Mouse (Mus musculus): ENCODE measurements at regions not wholly inside any gene's neighbourhood (a gene's known extent, or its start where the extent isn't known, plus 50 kb on each side); places are given as distances from the start of the nearest gene placed in this dataset.
A peak's percentile ranks its signal among the peaks of the same experiment; 100 is the strongest.

DNA sequence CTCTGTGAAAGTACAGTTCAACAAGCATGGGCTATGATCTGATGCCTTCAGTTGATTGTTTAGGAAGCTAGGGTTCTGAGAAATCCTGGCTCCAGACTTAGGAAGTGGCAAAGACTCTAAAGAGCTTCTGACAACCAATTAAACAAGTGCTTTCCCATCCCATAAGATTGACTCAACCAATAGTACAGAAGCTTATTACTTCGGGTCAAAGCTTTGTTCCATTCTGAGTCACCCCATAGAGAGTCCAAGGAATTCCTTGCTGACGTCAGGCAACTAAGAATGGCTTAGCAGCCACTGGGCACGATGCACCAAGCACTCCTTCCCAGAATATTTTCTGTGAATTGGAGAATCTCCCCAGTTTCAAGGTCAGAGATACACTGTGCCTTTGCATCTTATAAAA, 59.0 kb upstream of the Ntm start:
- no peak for DNase-seq (ENCODE audit: low spot score in 2 of 2)

DNA sequence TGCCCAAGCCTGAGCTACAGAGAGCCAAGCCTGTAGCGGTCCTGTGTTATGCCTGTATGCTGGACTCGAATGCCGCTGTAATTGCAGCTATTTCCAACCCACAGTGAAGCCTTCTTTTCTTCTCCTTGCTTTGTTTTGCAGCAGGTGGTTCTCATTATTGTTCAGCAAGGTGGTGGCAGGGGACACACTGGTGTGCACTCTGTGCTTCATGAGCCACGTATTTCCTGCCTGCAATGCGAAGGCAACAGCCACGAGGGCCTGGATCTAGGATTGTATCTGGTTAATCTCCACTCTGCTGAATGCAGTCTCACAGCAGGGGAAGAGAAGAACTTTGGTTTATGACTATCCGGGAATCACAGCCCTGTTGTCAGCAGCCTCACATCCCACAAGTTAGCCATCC, 62.3 kb upstream of the Ntm start:
- DNase-seq (ENCODE audit: low spot score in 2 of 2): no peak

DNA sequence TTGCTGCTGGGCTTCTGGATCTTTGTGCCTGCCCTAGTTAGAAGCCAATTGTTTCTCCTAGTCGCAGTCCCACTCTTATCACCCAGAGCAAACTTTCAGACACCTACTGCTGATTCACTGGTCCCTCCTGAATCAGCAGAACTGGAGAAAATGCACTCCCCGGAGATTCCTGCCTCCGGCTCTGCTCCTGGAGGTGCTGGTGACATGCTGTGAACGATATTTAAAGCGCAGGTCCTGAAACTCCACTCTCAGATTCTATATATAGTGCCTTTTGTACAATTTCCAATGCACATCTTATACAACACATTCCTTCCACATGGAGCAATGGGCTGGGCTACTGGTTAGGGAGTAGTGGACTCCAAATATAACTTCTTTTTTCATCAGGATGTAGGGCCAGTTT, 64.0 kb upstream of the Ntm start:
- no peak for DNase-seq (ENCODE audit: low spot score in 2 of 2)

DNA sequence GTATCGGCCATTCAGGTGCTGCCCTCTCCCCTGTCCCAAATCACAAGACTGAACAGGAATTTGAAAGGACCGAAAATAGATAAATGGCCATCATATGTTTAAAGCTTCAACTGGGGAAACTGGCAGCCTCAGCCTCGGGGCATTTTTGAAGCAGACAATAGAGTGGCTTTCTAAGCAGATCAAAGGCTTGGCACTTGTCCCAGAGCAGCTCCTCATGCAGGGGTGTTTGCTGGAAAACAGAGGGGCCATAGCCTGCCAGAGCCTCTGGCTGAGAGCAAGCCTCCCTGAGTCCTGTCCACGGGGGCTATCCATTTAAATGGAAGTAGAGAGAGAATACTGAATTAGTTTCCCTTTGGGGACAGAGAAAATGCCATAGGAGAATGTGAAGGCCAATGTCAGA, 77.5 kb upstream of the Ntm start:
- DNase-seq (ENCODE audit: low spot score in 2 of 2): no peak

DNA sequence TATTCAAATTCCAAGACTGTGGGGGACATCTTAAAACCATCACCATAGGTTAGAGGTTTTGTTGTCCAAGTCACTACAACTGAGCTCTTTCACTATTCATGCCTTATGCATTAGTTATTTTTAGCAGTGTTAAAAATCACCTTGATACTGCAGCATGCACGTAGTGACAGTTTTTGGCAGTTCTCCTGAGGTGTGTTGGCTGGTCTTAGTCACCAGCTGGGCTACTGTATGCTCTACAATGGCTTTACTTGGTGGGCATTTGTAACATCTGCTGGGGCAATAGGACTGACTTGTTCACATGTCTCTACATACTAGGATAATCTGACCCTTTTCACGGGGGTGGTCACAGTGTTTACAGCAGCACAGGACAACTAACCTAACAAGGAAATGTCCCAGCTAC, 101.6 kb upstream of the Ntm start:
- DNase-seq (ENCODE audit: low spot score in 2 of 2): no peak

DNA sequence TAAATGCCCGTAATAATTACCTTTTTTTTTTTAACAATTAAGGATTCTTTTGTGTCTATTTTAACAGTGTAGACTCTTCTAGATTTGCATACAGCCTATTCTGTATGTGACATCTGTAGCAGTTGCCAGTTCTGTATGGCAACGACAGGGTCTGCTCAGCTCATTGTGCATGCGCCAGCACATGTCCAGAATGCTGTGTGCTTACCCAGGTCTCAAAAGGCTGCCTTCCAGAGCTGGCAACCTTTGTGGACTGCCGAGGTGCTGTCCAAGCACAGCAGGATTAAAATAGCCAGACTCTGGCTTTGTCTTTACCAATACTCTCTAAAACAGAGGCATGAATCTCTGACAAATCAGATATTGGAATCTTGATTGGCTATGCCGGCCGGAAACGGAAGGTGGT, 105.0 kb upstream of the Ntm start:
- DNase-seq (ENCODE audit: low spot score in 2 of 2): no peak

DNA sequence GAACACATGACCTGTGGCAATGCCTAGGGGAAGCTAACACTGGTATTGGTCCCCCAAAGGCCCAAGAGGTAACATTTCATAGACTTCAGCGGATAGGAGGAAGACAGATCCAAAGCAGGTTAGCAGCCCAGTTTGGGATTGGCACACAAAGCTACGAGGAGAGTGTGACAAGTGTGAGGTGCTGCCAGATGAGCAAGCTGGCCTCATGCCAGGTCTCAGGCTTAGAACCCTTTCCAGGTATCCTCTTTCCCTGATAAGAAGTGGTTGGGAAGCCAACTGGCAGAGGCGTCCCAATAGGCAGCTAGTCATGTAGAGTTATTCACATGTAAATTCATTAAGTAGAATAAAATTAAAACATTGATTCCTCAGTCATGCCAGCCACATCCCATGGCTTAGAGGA, 112.3 kb upstream of the Ntm start:
- no peak for DNase-seq (ENCODE audit: low spot score in 2 of 2)

DNA sequence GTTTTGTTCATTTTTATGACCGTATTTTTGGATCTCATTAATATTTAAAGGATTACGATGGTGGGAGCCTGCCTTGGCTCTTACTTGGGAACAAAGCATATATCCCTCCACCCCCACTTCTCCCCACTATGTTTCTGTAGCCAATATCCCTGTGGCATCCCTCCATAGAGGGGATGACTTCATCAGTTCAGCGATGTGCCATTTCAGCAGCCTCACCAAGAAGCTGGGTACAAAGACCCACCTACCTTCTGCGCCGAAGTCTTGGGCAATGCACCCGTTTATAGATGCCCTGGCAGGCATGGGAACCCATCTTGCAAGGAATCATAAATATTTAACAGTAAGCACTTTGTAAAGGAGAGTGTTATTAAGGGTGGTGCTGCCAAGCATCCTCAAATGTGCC, 113.1 kb upstream of the Ntm start:
- DNase-seq (ENCODE audit: low spot score in 2 of 2): no peak

DNA sequence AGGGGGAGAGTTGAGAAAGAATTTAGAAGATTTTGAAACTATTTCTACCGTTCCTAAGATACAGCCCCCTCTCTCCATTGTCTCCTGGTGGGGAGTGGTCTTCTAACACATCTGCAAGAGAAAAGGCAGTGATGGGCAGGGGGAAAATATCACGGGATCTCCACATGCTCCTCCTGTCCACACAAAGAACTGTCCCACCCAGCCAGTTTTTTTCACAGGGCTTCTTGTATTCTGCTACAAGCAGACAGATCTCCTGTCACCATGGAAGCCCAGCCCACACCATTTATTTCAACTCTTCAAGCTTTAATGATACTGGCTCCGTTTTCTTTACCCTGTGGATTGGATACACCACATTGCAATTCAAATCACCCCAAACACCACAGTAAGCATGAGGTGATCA, 113.5 kb upstream of the Ntm start:
- DNase-seq (ENCODE audit: low spot score in 2 of 2): no peak

DNA sequence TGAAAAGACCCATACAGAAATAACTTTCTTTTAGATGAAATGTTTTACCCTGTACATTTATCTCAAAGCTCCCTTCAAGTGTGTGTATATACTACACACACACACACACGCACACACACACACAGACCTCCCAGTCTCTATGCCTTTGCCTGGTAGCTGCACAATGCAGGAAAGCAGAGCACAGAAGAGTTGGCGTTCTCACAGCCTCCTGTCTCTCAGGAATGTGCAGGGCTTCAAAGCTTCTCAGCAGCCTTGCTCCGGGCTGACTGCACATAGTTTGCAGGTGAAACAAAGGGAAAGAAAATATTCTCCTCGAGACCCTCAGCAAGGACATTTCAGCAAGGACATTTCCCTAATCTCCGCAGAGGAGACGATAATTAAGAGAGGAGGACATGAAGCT, 139.0 kb upstream of the Ntm start:
- no peak for DNase-seq (ENCODE audit: low spot score in 2 of 2)

DNA sequence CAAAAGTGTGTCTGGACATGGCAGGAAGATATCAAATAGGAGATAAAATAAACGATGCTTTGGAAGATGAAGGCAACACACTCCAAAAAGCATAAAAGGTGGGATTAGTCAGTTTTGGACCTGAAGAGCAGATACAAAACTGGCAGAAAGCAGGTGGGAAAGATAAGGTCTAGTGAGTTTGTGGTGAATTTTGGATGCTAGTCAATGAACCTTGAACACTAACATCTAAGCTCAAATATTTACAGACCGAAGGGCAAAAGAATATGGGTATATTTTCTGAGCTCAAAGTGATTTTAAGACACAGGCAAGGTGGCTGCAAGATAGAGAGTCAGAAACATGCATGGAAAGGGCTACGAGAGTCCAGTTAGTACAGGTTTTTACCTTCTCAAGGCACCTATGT, 159.4 kb upstream of the Ntm start:
- DNase-seq (ENCODE audit: low spot score in 2 of 2): no peak

DNA sequence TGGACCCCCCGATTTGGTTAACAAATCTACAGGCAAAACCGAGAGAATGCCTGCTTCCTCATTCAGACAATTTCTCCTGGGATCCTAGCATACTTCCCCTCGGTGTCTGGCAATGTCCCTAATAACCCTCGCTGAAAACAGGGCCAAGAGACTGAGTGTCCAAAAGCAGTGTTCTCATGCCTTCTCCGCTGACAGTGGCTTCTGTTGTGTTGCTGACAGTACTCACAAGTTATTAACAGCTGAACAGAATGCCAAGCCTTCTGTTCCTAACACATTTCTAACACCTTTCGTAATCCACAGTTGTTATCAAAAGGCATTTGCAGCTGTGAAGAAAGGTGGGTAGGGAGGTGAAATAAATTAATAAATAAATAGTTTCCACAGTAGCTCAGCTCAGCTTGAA, 166.2 kb upstream of the Ntm start:
- DNase-seq (ENCODE audit: low spot score in 2 of 2): no peak

DNA sequence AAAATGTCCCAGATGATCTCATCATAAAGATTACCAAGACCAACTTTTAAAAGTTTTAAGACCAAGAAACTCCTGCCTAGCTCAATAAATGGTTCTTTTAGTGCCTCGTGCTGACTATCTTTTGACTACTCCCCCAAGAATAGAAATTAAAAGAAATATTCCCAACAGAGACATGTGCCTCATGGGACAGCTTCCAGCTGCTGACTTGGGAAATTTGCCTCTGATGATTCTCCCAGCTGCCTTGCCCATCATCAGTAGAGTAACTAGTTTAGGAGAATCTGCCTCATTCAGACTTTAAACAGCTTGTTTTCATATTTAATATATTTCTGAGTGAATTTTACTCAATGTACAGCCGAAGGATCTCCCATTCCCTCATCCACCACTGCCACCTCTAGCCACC, 168.7 kb upstream of the Ntm start:
- DNase-seq (ENCODE audit: low spot score in 2 of 2): no peak

DNA sequence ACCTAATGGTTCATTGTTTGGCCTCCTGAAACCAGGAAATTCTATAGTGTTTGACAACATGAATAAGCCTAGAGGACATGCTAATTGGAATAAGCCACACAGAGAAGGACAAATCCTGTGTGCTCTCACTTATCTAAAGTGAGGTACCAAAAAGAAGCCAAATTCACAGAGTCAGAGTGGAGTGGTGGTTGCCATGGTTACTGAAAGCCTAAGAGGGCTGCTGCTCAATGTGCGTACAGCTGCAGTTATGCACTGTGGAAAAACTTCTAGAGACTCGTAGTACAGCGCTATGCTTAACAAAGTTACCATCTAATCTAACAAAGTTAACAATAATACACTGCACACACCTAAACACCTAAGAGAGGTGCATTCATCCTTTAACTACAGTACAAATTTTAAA, 171.4 kb upstream of the Ntm start:
- no peak for DNase-seq (ENCODE audit: low spot score in 2 of 2)

DNA sequence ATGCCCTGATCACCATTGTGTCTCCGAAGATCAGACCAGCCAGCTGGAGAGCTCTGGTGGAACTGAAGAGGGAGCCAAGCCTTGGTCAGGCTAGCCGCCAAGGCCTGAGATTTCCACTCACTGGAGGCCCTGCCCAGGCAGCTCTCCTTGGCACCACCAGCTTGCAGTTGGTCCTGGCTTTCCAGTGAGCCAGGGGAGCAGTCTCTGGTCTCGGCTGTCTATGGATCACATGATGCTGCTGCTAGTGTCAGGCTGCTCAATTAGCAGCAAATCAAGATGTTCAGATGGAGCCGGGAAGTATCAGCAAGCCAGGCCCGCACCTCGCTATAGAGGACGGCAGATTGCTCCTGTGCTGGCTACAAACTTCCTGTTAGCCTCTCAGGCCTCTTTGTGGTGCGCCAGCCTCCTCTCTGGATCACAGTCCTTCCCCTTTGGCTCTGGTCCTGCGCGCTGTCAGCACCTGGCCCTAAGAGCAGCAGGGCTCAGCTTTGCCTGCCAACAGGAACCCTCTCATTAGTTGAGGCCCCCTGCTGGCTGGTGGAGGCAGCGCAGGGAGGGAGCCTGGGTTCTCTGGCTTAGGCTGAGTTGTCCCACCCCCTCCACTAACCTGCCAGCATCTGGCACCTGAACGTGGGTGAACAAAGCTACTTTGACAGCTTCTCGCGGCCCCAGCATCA, 174.8 kb upstream of the Ntm start:
- DNase-seq (ENCODE audit: low spot score in 2 of 2): peak in 1 of 2 experiments; percentile 19

DNA sequence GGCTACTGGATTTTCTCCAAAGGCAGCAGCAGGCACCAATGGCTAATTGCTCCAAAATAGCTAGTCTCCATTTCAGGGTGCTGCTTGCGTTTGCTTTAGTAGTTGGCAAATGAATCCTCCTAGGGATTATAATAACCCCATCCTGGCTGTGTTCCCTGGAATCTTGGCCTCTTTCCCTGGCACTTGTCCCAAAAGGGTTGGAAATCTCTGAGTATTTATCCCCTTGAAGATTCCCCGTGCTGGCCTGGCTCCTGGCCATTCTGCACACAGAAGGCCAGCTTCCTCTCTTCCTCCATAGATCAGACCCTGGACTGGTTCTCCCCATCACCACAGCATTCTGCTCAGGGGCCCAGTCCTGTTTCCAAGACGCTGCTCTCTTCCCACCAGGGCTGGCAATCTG, 177.2 kb upstream of the Ntm start:
- DNase-seq (ENCODE audit: low spot score in 2 of 2): no peak

DNA sequence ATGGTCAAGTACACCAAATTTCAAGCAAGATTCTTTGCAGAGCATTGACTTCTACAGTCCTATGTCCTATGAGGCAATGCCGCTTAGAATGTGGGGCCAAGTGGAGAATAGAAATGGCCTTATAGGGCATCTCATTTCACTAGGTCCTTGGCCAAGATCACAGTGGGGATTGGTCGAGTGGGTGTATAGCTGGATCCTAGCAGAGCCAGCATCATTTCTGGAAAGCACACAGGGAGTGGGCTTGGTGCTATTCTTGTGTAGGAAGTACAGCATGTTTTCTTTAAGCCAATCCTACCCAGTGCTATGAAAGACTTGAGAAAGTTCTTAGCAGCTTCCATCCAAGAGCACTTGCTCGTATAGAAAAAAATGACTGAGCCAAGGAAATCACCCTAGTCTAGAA, 178.2 kb upstream of the Ntm start:
- DNase-seq (ENCODE audit: low spot score in 2 of 2): no peak

DNA sequence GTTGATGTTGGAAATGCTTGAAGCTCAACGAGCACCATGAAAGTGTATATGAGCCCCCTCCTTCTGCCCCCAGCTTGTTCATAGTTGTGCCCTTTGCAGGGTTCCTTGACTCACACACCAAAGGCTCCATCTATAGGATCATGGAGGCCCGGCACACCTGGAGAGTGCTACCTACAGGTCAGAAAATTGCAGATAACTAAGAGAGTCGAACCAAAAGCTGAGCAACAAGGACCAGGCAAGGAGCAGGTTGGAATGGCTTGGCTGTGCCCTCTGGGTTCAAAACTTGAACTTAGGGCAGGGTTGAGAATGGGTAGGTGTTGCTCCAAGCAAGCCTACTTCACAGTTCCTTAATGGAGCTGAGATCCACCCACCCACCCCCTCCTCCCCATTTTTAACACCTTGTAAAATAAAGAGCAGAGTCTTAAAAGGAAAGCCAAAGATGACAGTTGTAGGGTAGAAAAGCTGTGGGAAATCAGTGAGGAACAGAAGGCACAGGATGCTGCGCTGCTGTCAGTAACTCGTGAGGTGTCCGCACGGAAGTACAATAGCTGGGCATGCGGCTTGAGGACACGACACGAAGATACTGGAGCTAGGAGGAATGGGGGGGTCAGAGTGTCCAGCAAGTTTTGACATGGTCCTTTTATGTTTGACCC, 180.0 kb upstream of the Ntm start:
- no peak for DNase-seq (ENCODE audit: low spot score in 2 of 2)

DNA sequence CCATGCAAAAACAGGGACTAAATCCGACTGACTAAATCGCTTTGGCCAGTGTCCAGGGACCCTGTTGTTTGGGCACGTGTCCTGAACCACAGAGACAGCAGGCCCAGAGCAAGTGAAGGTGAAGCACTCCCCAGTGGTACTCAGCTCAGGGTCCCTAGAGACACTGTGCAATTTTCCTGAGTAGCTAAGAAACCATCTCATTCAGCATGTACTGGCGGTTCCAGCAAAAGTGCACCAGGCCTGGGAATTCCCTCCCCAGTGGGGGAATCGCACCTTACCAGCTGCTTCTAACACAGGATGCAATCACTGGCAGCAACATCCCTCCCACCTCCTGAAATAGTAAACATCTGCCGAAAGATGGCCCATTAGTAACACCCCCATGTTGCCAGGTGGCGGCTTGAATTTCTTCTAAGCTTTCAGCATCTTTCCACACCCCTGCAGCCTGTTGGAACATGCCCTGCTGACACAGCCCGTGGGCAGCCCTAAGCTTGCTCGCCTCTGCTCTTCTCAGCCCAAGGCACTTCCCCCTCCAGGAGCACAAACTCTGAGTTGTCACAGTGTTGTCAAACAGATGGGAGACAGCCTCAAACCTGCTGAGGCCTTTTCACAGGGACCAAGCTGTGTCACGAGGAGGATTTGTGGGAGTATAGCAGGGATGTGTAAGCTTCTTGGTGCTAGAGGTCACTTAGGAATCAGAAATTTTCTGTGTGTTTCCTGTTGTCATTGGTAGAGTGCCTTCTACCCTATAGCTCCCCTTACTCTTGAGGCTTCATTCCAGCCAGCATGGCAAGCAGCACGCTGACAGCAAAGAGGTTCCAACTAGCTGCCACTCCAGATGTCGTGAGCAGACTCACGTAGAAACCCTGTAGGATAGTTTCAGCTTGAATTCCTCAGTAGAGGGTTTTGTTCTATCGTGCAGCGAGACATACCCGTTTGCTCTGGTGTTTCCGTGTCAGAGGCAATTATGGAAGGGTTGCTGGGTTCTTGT, 186.8 kb upstream of the Ntm start:
- DNase-seq (ENCODE audit: low spot score in 2 of 2): no peak

DNA sequence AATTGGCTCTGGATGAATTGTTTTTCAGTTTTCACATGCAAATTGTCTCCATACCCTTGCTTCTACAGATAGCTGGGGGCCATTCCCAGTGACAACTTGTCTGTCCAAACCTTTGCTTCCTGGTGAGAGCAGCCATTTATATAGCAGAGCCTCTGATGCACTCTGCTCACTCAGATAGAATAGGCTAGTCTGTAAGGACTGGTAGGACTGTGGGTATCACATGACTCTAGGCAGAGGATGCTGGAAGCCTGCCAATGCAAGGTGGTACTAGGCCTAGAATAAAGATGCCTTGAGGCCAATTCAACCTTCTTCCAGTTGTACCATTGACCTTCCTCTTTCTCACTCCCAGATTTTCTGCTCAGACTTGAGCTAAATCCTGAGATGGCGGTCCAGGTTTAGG, 188.2 kb upstream of the Ntm start:
- no peak for DNase-seq (ENCODE audit: low spot score in 2 of 2)

DNA sequence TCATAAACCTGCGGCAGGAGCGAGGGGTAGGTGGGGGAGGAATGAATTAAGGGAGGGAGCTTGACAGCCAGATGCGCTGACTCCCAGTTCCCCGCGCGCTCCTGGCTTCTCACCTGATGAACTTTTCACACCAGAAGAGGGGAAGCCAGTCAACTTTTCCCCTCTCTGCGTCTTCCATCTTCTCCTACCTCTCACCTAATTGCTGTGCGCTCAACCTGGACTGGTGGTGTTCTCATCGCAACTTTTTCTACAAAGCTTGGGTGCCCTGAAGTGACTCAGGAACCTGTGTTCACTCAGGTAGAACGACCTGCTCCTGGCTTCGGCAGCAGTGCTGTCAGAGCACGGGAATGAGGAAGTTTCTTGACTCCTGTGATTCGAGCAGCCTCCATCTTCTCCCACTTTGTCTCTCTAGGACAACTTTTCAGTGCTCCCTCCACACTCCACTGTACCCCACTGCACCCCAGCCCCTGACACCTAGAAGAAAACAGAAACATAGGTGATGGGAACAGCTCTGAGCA, 203.4 kb upstream of the Ntm start:
- no peak for DNase-seq (ENCODE audit: low spot score in 2 of 2)

DNA sequence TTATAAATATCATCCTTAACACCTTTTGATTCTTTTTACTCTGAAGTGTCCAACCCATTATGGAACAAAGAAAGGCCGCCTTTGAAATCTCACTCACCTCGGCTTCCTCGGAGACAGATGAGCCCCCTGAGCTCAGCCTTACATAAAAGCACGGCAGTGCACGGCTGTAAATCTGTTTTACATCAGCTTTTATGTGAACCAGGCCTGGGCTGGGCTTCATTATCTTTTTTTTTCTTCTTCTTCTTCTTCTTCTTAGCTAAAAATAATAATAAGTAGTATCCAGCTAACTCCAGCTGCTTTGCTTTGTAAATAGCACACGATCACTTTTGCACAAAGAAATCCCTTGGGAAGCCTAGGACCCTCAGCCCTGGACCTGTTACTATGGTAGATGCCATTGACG, 204.3 kb upstream of the Ntm start:
- DNase-seq (ENCODE audit: low spot score in 2 of 2): no peak

DNA sequence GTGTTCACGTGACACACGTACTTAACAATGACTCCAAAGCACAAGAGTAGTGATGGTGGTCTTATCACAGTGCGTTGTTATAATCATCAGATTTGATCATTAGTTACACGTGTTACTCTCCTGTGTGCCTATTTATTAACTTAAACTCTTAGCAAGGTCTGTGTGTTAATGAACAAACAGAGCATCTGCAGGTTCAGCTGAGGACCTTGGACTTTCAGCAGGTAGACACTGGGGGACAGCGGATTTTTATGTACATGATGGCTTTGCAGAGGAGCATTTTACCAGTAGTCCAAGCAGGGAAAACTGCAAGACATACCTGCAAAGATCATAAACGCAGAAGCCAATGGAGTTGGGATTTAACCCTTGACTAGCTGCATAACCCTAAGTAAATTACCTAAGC, 211.7 kb upstream of the Ntm start:
- DNase-seq (ENCODE audit: low spot score in 2 of 2): no peak
